Mouse (Mus musculus) E14TG2a.4 (cell line): ENCODE results near the gene Scd4.

Experiments
- H3K27me3 ChIP-seq: 2 replicates; pipeline ENCODE4 v1.6.1; 2014; ENCODE audit warnings: low read length, control low read depth; ENCODE audit not compliant: insufficient read depth
- H3K36me3 ChIP-seq: 2 replicates; pipeline ENCODE4 v1.6.1; 2014; ENCODE audit warnings: low read length, control low read depth; ENCODE audit not compliant: insufficient read depth
- H3K4me1 ChIP-seq: replicated peaks from 2 replicates; pipeline ENCODE4 v1.6.1; 2014; ENCODE audit warnings: low read depth, low read length, control low read depth
- H3K4me3 ChIP-seq: replicated peaks from 2 replicates; pipeline ENCODE4 v1.5.1; 2014; ENCODE audit warnings: mild to moderate bottlenecking, low read length
- H3K9me3 ChIP-seq: 2 replicates; pipeline ENCODE4 v1.6.1; 2014; ENCODE audit warnings: low read length, control low read depth
- CTCF ChIP-seq: conservative IDR thresholded peaks from 2 replicates; pipeline ENCODE4 v1.5.1; 2014; ENCODE audit warnings: low read length
- NANOG ChIP-seq: IDR thresholded peaks from 2 replicates; pipeline ENCODE4 v1.6.1; 2014; ENCODE audit warnings: borderline replicate concordance, low read length, mixed read lengths
- POU5F1 ChIP-seq: IDR thresholded peaks from 2 replicates; pipeline ENCODE4 v1.6.1; 2014; ENCODE audit warnings: low read length, borderline replicate concordance

Scd4 gene

GRCm38 (mm10) chr19:44387089-44387671 is 54.3 kb downstream of the Scd4 start:
- TF ChIP-seq POU5F1 (no peak), NANOG (no peak), CTCF (no peak)
- Histone ChIP-seq H3K36me3 (no peaks in the 10 kb centered on the region), H3K9me3 (no peaks in the 10 kb centered on the region), H3K27me3 (no peaks in the 10 kb centered on the region), H3K4me3 (no peak overlapping the region), H3K4me1 (peaks cover 49% of the 10 kb centered on the region)

- Histone ChIP-seq H3K9me3 (no peaks in the 10 kb centered on the region), H3K36me3 (no peaks in the 10 kb centered on the region), H3K4me1 (peaks cover 49% of the 10 kb centered on the region), H3K27me3 (no peaks in the 10 kb centered on the region), H3K4me3 (peak overlapping the region; percentile 79)
- TF ChIP-seq NANOG (no peak), CTCF (no peak), POU5F1 (no peak)
Observed at GRCm38 (mm10) chr19:44387746-44388474, 55.0 kb downstream of the Scd4 start.

- no peaks in the 10 kb centered on the region for H3K9me3 ChIP-seq
- no peak for TF ChIP-seq POU5F1
- TF ChIP-seq CTCF, result no peak
- no peak for TF ChIP-seq NANOG
- peaks cover 50% of the 10 kb centered on the region for H3K4me1 ChIP-seq
- no peaks in the 10 kb centered on the region for H3K27me3 ChIP-seq
- peak overlapping the region; percentile 79 for H3K4me3 ChIP-seq
- H3K36me3 ChIP-seq, result no peaks in the 10 kb centered on the region
Observed at GRCm38 (mm10) chr19:44388475-44389428, 55.9 kb downstream of the Scd4 start.

GRCm38 (mm10) chr19:44389507-44389906 is 56.6 kb downstream of the Scd4 start:
- Histone ChIP-seq H3K4me1 (peaks cover 56% of the 10 kb centered on the region), H3K27me3 (no peaks in the 10 kb centered on the region), H3K9me3 (no peaks in the 10 kb centered on the region), H3K36me3 (no peaks in the 10 kb centered on the region), H3K4me3 (no peak overlapping the region)
- no peak for TF ChIP-seq NANOG
- no peak for TF ChIP-seq POU5F1
- TF ChIP-seq CTCF, result no peak

DNA sequence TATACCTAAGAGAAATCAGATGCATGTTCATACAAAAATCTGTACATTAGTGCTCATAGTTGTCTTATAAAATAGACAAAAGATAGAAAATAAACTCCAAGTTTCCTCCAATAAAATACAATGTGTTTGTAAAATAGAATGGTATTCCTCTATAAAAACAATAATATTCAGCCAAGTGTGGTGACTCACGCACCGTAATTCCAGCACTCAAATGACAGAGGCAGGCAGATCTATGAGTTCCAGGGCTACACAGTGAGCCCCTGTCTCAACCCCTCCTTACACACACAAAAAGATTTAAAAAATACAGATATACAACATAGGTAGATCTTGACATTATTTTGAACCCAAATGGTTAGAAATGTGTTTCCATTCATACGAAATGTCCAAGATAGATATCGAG is 59.0 kb downstream of the Scd4 start:
- H3K27me3 ChIP-seq, result no peaks in the 10 kb centered on the region
- H3K4me3 ChIP-seq, result no peak overlapping the region
- no peaks in the 10 kb centered on the region for H3K9me3 ChIP-seq
- TF ChIP-seq POU5F1 (no peak), CTCF (no peak), NANOG (no peak)
- H3K4me1 ChIP-seq, result peaks cover 39% of the 10 kb centered on the region
- H3K36me3 ChIP-seq, result peaks cover 21% of the 10 kb centered on the region

DNA sequence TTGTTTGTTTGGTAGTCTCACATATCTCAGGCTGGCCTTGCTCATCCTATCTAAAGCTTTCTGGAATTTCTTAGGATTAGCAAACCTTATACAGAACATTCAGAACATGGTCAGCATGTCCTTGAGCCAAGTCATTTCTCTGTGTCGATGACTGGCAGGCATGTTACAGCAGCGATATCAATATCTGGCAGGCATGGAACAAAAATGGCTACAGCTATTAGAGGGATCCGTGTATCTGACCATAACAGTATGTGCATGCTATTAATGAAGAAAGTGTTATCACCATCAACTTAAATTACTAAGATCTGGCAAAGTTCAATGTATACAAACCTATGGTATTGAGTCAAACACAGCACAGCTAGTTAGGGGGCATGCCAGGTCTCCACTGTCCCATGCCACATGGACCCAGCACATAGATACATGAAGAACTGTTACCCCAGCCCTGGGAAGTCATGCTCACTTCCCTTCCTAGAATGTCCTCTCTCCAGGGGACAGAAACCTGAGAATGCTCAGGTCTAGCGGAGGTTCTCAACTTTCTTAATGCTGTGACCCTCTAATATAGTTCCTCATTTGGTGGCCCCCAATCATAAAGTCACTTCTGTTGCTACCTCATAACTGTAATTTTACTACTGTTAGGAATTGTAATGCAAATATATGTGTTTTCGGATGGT is 59.6 kb downstream of the Scd4 start:
- Histone ChIP-seq H3K36me3 (peaks cover 28% of the 10 kb centered on the region), H3K9me3 (no peaks in the 10 kb centered on the region), H3K4me1 (peaks cover 33% of the 10 kb centered on the region), H3K4me3 (no peak overlapping the region), H3K27me3 (no peaks in the 10 kb centered on the region)
- TF ChIP-seq POU5F1, result no peak
- no peak for TF ChIP-seq NANOG
- no peak for TF ChIP-seq CTCF

DNA sequence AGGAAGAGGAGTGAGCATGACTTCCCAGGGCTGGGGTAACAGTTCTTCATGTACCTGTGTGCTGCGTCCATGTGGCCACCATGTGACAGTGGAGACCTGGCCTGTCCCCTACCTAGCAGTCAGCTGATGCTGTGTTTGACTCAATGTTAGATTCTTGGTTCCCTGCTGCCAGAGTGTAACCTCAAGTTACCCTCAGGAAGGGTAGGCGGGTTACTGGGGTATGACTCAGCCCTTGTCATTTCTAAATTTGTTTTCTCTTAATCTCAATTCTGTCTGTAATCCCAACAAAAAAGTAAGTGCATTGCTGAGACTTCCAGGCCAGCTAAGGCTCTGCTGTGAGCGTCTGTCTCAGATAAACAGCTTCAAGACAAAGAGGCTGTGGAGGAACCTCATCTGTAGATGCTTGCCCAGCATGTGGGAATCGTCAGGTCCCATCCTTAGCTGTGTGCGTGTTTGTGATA is 61.1 kb downstream of the Scd4 start:
- Histone ChIP-seq H3K36me3 (peaks cover 43% of the 10 kb centered on the region), H3K27me3 (no peaks in the 10 kb centered on the region), H3K4me1 (peaks cover 22% of the 10 kb centered on the region), H3K4me3 (no peak overlapping the region), H3K9me3 (no peaks in the 10 kb centered on the region)
- TF ChIP-seq CTCF (no peak), NANOG (no peak), POU5F1 (no peak)
